Mouse (Mus musculus): ENCODE data around the gene Limch1.
A peak's percentile ranks its signal among the peaks of the same experiment; 100 is the strongest.

Gene Limch1

GRCm38 (mm10) chr5:67083117-67083516, 337.5 kb downstream of the Limch1 start:
- DNase-seq: no peak

- DNase-seq: no peak
Measured at GRCm38 (mm10) chr5:67090856-67091255, 345.2 kb downstream of the Limch1 start.

GRCm38 (mm10) chr5:67091766-67092165, 346.1 kb downstream of the Limch1 start:
- DNase-seq: no peak

- DNase-seq: no peak
Measured at GRCm38 (mm10) chr5:67093991-67094390, 348.4 kb downstream of the Limch1 start.

- no peak for DNase-seq
Measured at GRCm38 (mm10) chr5:67095153-67095552, 349.5 kb downstream of the Limch1 start.

- no peak for DNase-seq
Measured at GRCm38 (mm10) chr5:67095651-67096377, 350.2 kb downstream of the Limch1 start.

GRCm38 (mm10) chr5:67096378-67096771, 350.7 kb downstream of the Limch1 start:
- peak in 1 of 2 experiments; percentile 42 for DNase-seq

GRCm38 (mm10) chr5:67097106-67098050, 351.8 kb downstream of the Limch1 start:
- DNase-seq: no peak

GRCm38 (mm10) chr5:67098051-67098732, 352.6 kb downstream of the Limch1 start:
- DNase-seq: no peak

- DNase-seq: no peak
Measured at GRCm38 (mm10) chr5:67098733-67099323, 353.2 kb downstream of the Limch1 start, which contains the start of gene Phox2b. Phox2b (minus strand) TSS chr5:67099301.

- DNase-seq: no peak
Measured at GRCm38 (mm10) chr5:67099393-67100271, 354.0 kb downstream of the Limch1 start.

- DNase-seq: no peak
Measured at GRCm38 (mm10) chr5:67100564-67101394, 355.2 kb downstream of the Limch1 start.

GRCm38 (mm10) chr5:67101395-67101760, 355.8 kb downstream of the Limch1 start:
- no peak for DNase-seq

- DNase-seq: no peak
Measured at GRCm38 (mm10) chr5:67101793-67102600, 356.4 kb downstream of the Limch1 start.

- no peak for DNase-seq
Measured at GRCm38 (mm10) chr5:67103016-67103415, 357.4 kb downstream of the Limch1 start.

- DNase-seq: no peak
Measured at GRCm38 (mm10) chr5:67106261-67106660, 360.6 kb downstream of the Limch1 start.

All from kidney, postnatal 25 days (tissue).